Mouse (Mus musculus) C2C12 (cell line): ENCODE measurements around the gene Ctdspl. TPM values are rescaled to one million over a fixed set of nuclear protein-coding genes. Genes with fewer than 3 reads are reported as not detected.

Experiments used
- H3K27me3 ChIP-seq: one replicate; pipeline ENCODE4 v1.6.1; 2011; ENCODE audit not compliant: control insufficient read depth, insufficient read depth, insufficient read length
- H3K36me3 ChIP-seq: one replicate; pipeline ENCODE4 v1.6.1; 2011; ENCODE audit not compliant: control insufficient read depth, insufficient read depth
- H3K4me3 ChIP-seq: one replicate; pipeline ENCODE4 v1.5.1; 2011; ENCODE audit warnings: mild to moderate bottlenecking, control low read depth; ENCODE audit not compliant: poor library complexity, insufficient read depth, severe bottlenecking
- H3K79me2 ChIP-seq: one replicate; pipeline ENCODE4 v1.6.1; 2011; ENCODE audit not compliant: control insufficient read depth, insufficient read depth
- H3K79me3 ChIP-seq: one replicate; pipeline ENCODE4 v1.6.1; 2011; ENCODE audit warnings: low read depth, control low read depth
- H3ac ChIP-seq: one replicate; pipeline ENCODE3; 2011; ENCODE audit warnings: low read depth; ENCODE audit not compliant: control insufficient read depth, insufficient read length
- CEBPB ChIP-seq: IDR thresholded peaks from one replicate; pipeline ENCODE4 v1.6.1; 2011; ENCODE audit warnings: low read depth, mild to moderate bottlenecking, control low read depth, moderate library complexity
- CTCF ChIP-seq: IDR thresholded peaks from one replicate; pipeline ENCODE4 v1.5.1; 2011; ENCODE audit not compliant: control insufficient read depth, insufficient read depth, insufficient read length
- FOSL1 ChIP-seq: IDR thresholded peaks from one replicate; pipeline ENCODE4 v1.8.0; 2011; ENCODE audit warnings: mild to moderate bottlenecking, low read length; ENCODE audit not compliant: poor library complexity, insufficient read depth, severe bottlenecking
- MAX ChIP-seq: IDR thresholded peaks from one replicate; pipeline ENCODE4 v1.6.1; 2011; ENCODE audit warnings: mild to moderate bottlenecking, control low read depth
- MYOD1 ChIP-seq: IDR thresholded peaks from one replicate; pipeline ENCODE4 v1.6.1; 2011; ENCODE audit warnings: low read depth; ENCODE audit not compliant: control insufficient read depth, insufficient read length
- MYOG ChIP-seq: IDR thresholded peaks from one replicate; pipeline ENCODE4 v1.6.1; 2011; ENCODE audit not compliant: control insufficient read depth, insufficient read length; ENCODE audit errors: extremely low read depth
- USF1 ChIP-seq: IDR thresholded peaks from one replicate; pipeline ENCODE4 v1.6.1; 2011; ENCODE audit warnings: low read depth, mild to moderate bottlenecking, control low read depth, moderate library complexity
- polyA plus RNA-seq: library from polyadenylated mRNA; unstranded; fragments of >200 nt; fragmentation: generic; extraction: Trizol; gene quantifications from one replicate; pipeline ENCODE4 v1.2.1, GENCODE M21; 2012; ENCODE audit warnings: missing spikeins

The Ctdspl gene
- polyA plus RNA-seq, 1 experiment: 5.6 TPM

DNA sequence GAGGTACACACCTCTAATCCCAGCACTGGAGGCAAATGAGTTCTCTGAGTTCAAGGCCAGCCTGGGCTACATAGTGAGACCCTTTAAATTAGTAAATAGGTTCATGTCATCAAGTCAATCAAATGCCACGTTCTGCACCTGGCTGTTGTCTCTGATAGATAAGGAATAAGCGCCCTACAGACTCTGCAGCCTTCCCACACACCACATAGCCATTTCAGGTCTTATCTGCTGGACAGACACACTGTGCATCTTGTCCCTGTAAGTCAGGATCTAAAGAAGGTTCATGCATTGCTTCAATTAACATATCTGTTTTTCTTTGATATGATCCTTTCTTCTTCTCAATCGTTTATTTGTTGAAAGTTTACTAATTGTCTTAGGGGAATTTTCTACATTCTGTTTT lies 112.3 kb downstream of the Ctdspl start:
- H3K36me3 ChIP-seq: peaks cover 3% of the 10 kb centered on the region
- no peaks in the 10 kb centered on the region for H3K79me3 ChIP-seq
- H3ac ChIP-seq: no peak overlapping the region
- no peaks in the 10 kb centered on the region for H3K79me2 ChIP-seq
- TF ChIP-seq CEBPB (no peak), USF1 (no peak), FOSL1 (no peak), CTCF (no peak), MYOG (no peak), MAX (no peak), MYOD1 (no peak)
- H3K4me3 ChIP-seq: no peak overlapping the region
- H3K27me3 ChIP-seq: no peaks in the 10 kb centered on the region

GRCm38 (mm10) chr9:119040101-119040775 lies 114.0 kb downstream of the Ctdspl start:
- peaks cover 2% of the 10 kb centered on the region for H3K36me3 ChIP-seq
- no peaks in the 10 kb centered on the region for H3K27me3 ChIP-seq
- H3K79me3 ChIP-seq: no peaks in the 10 kb centered on the region
- no peak overlapping the region for H3ac ChIP-seq
- no peak overlapping the region for H3K4me3 ChIP-seq
- no peak for TF ChIP-seq MYOD1
- no peaks in the 10 kb centered on the region for H3K79me2 ChIP-seq

- Histone ChIP-seq H3K4me3 (no peak overlapping the region), H3K79me2 (no peaks in the 10 kb centered on the region), H3ac (no peak overlapping the region), H3K27me3 (no peaks in the 10 kb centered on the region), H3K79me3 (no peaks in the 10 kb centered on the region), H3K36me3 (no peaks in the 10 kb centered on the region)
- no peak for TF ChIP-seq MYOD1
- no peak for TF ChIP-seq USF1
- TF ChIP-seq CTCF: no peak
- no peak for TF ChIP-seq MYOG
- no peak for TF ChIP-seq MAX
- TF ChIP-seq CEBPB: no peak
- no peak for TF ChIP-seq FOSL1
Observed at GRCm38 (mm10) chr9:119048182-119048903, 122.1 kb downstream of the Ctdspl start.

GRCm38 (mm10) chr9:119051158-119051557 lies 124.9 kb downstream of the Ctdspl start:
- Histone ChIP-seq H3K27me3 (no peaks in the 10 kb centered on the region), H3K4me3 (no peak overlapping the region), H3ac (no peak overlapping the region), H3K79me3 (no peaks in the 10 kb centered on the region), H3K36me3 (no peaks in the 10 kb centered on the region), H3K79me2 (no peaks in the 10 kb centered on the region)
- TF ChIP-seq MYOD1: no peak
- TF ChIP-seq CTCF: peak; percentile 41
- TF ChIP-seq MAX: no peak
- TF ChIP-seq MYOG: no peak
- no peak for TF ChIP-seq FOSL1

- Histone ChIP-seq H3K4me3 (no peak within 1 kb of the TSS), H3K79me3 (no peaks in the 10 kb centered on the region), H3K79me2 (no peaks in the 10 kb centered on the region), H3K27me3 (no peaks in the 10 kb centered on the region), H3K36me3 (no peaks in the 10 kb centered on the region), H3ac (peak within 1 kb of the TSS; percentile 37)
- TF ChIP-seq MAX (peak; percentile 33), CEBPB (no peak)
Observed at GRCm38 (mm10) chr9:119052154-119052944, 126.1 kb downstream of the Ctdspl start, which contains the start of gene Vill. Gene Vill, plus strand, starts transcription at chr9:119052778.

DNA sequence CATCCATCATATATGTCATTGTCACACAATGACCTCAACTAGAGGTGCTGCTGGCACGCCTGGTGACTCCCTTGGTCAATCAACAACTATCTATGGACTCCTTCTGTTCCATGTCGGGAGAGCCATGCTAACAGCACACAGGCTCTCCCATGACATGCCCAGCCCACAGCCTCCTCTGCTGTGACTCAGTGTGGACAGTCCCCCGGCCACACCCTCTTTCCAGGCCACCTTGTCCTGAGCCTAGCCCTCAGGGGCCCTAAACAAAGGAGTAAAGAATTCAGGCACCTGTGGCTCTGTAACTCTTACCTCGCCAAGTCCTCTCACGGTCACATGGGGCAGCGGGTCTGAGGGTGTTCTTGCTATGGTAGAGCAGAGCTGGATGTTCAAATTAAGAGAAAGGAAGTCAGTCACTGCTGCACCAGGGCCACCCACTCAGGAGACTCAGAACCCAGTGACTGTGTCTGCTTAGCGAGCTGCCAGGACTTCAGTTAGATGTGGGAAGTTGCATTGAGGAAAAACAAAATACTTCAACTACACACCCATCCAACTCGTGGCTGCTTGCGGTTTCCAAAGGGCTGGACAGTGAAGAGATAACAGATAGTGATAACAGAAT lies 127.8 kb downstream of the Ctdspl start:
- H3K36me3 ChIP-seq: no peaks in the 10 kb centered on the region
- no peaks in the 10 kb centered on the region for H3K27me3 ChIP-seq
- no peak overlapping the region for H3K4me3 ChIP-seq
- no peaks in the 10 kb centered on the region for H3K79me3 ChIP-seq
- TF ChIP-seq CEBPB: no peak
- TF ChIP-seq MYOD1: no peak
- no peak for TF ChIP-seq FOSL1
- TF ChIP-seq CTCF: no peak
- TF ChIP-seq USF1: no peak
- TF ChIP-seq MYOG: no peak
- no peak for TF ChIP-seq MAX
- no peak overlapping the region for H3ac ChIP-seq
- H3K79me2 ChIP-seq: no peaks in the 10 kb centered on the region
